ENCODE assay signal across 8 mouse cellular contexts in the genomic region with DNA sequence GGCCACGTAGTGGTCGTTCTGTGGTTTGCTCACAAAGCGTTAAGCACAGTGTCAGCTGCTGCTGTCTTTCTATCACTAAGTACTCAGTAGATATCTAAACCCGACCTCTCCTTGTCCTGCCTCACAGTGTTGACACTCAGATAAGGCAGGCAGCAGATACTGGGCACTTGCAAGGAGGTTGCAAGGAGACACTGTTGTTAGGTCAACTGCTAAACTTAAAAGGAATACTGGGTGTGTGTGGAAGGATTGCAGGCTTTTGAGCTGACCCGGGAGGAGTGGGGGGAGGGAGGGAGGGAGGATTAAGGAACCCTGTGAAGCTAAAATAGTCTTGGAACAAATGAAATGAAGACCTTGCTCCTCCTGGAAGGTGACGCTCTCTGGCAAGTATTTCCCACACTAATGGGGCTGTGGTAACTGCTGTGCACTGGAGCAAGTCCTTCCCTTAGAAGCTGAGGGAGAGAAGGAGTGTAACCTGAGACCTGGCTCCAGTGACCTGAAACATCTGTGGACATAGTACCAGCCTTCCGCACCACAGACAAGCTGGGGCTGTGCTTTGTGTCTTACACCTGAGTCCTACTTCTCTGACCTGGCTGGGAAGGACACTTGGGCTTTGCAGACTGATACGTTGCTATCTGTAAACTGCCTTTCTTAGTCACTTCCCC. TPM values are rescaled to one million over a fixed set of nuclear protein-coding genes. Genes with fewer than 3 reads are reported as not detected.
DNase-seq lines count a peak whose midpoint lies in the region; ATAC-seq and TF ChIP-seq lines count a peak whose summit lies in the region.

No protein-coding gene starts in this region.

- no peaks in the 10 kb centered on the region for H3K9me3 ChIP-seq in lung, postnatal 0 days (ENCODE audit: low read length)
- no peaks in the 10 kb centered on the region for H3K9me3 ChIP-seq in limb, embryonic 10.5 days (replicated peaks)
- H3K9me3 ChIP-seq in hindbrain, embryonic 13.5 days = no peaks in the 10 kb centered on the region
- H3K9me3 ChIP-seq in midbrain, postnatal 0 days (ENCODE audit: low read length) = no peaks in the 10 kb centered on the region

- peak; percentile 8; the same call in 1 of the 2 replicates for TF ChIP-seq CTCF in lung, postnatal 0 days (IDR thresholded peaks at IDR 0.05)
- no peak for TF ChIP-seq CTCF in layer of hippocampus, adult 2 months (conservative IDR thresholded peaks at IDR 0.05)
- TF ChIP-seq CTCF in midbrain, postnatal 0 days (IDR thresholded peaks at IDR 0.05) = no peak

- H3K27me3 ChIP-seq in lung, postnatal 0 days (replicated peaks; ENCODE audit: insufficient read depth, low read length) = no peaks in the 10 kb centered on the region
- no peaks in the 10 kb centered on the region for H3K27me3 ChIP-seq in limb, embryonic 10.5 days (ENCODE audit: low read depth, poor library complexity, severe bottlenecking)
- no peaks in the 10 kb centered on the region for H3K27me3 ChIP-seq in hindbrain, embryonic 13.5 days
- H3K27me3 ChIP-seq in midbrain, postnatal 0 days (ENCODE audit: insufficient read depth, low read length) = no peaks in the 10 kb centered on the region

- no peak overlapping the region for H3K27ac ChIP-seq in lung, postnatal 0 days (ENCODE audit: low read length)
- H3K27ac ChIP-seq in limb, embryonic 10.5 days = peak overlapping the region; percentile 82
- no peak overlapping the region for H3K27ac ChIP-seq in layer of hippocampus, adult 2 months
- no peak overlapping the region for H3K27ac ChIP-seq in hindbrain, embryonic 13.5 days
- no peak overlapping the region for H3K27ac ChIP-seq in midbrain, postnatal 0 days (ENCODE audit: low read depth, low read length)

- H3K4me3 ChIP-seq in lung, postnatal 0 days (ENCODE audit: low read depth, low read length) = no peak overlapping the region
- peak overlapping the region; percentile 25; the same call in 1 of the 2 replicates for H3K4me3 ChIP-seq in limb, embryonic 10.5 days
- no peak overlapping the region for H3K4me3 ChIP-seq in layer of hippocampus, adult 2 months
- H3K4me3 ChIP-seq in hindbrain, embryonic 13.5 days = no peak overlapping the region
- H3K4me3 ChIP-seq in midbrain, postnatal 0 days (ENCODE audit: low read depth, low read length) = no peak overlapping the region

- H3K4me2 ChIP-seq in lung, postnatal 0 days (replicated peaks; ENCODE audit: low read depth, low read length) = no peak overlapping the region
- no peak overlapping the region for H3K4me2 ChIP-seq in hindbrain, embryonic 13.5 days
- H3K4me2 ChIP-seq in midbrain, postnatal 0 days (ENCODE audit: low read depth, low read length, poor library complexity, severe bottlenecking) = no peak overlapping the region

- TF ChIP-seq EP300 in lung, postnatal 0 days (IDR thresholded peaks at IDR 0.05) = no peak

- H3K9ac ChIP-seq in lung, postnatal 0 days (replicated peaks; ENCODE audit: low read depth) = no peak overlapping the region
- no peak overlapping the region for H3K9ac ChIP-seq in hindbrain, embryonic 13.5 days
- H3K9ac ChIP-seq in midbrain, postnatal 0 days (replicated peaks; ENCODE audit: low read length, poor library complexity, severe bottlenecking) = no peak overlapping the region

- H3K36me3 ChIP-seq in lung, postnatal 0 days (ENCODE audit: insufficient read depth, low read length) = no peaks in the 10 kb centered on the region
- no peaks in the 10 kb centered on the region for H3K36me3 ChIP-seq in limb, embryonic 10.5 days
- no peaks in the 10 kb centered on the region for H3K36me3 ChIP-seq in hindbrain, embryonic 13.5 days
- H3K36me3 ChIP-seq in midbrain, postnatal 0 days (ENCODE audit: insufficient read depth, low read length) = no peaks in the 10 kb centered on the region

- peak; percentile 18 for DNase-seq in lung, postnatal 0 days (ENCODE audit: low spot score)
- no peak for DNase-seq in lung, postnatal 14 days
- peak; percentile 59 for DNase-seq in forelimb bud, embryonic 11.5 days (ENCODE audit: low read depth, low spot score)
- DNase-seq in limb, embryonic 10.5 days (ENCODE audit: low spot score) = peak; percentile 53
- no peak for DNase-seq in layer of hippocampus, adult 18-20 months (ENCODE audit: low spot score in 2 of 2)
- DNase-seq in layer of hippocampus, adult 2 months (ENCODE audit: low spot score in 2 of 2) = no peak
- no peak for DNase-seq in midbrain, postnatal 0 days (ENCODE audit: low spot score)

- ATAC-seq in lung, postnatal 0 days = peak; percentile 33
- ATAC-seq in hindbrain, embryonic 13.5 days (ENCODE audit: low FRiP score) = no peak
- no peak for ATAC-seq in midbrain, postnatal 0 days (ENCODE audit: low FRiP score)

- H3K4me1 ChIP-seq in lung, postnatal 0 days (ENCODE audit: insufficient read depth, low read depth, low read length) = no peaks in the 10 kb centered on the region; the same call in 1 of the 2 replicates
- H3K4me1 ChIP-seq in limb, embryonic 10.5 days = peaks cover 30% of the 10 kb centered on the region
- H3K4me1 ChIP-seq in hindbrain, embryonic 13.5 days (replicated peaks) = no peaks in the 10 kb centered on the region
- H3K4me1 ChIP-seq in midbrain, postnatal 0 days (ENCODE audit: insufficient read depth, low read length) = no peaks in the 10 kb centered on the region

- 13% methylated on average over 8 of the region's 8 CpGs for WGBS in lung, postnatal 0 days
- 24% methylated on average over 8 of the region's 8 CpGs for WGBS in limb, embryonic 10.5 days
- 50% methylated on average over 8 of the region's 8 CpGs for WGBS in hindbrain, embryonic 13.5 days
- 37% methylated on average over 8 of the region's 8 CpGs for WGBS in midbrain, postnatal 0 days

RNA-seq across cellular contexts. Expression of gene Tpm1, which starts 28.6 kb away (rescaled TPM):
- polyA plus RNA-seq in lung, postnatal 0 days (2015; fragmentation: Nextera tagmentation; extraction: Ambion mirVana) = 695 and 781 TPM in 2 replicates
- 252 and 286 TPM in 2 replicates for polyA plus RNA-seq in limb, embryonic 10.5 days (2016; fragmentation: Nextera tagmentation; extraction: Ambion mirVana)
- 100 to 1,000 TPM; 194 to 199 TPM for total RNA-seq in layer of hippocampus, adult 18-20 months (2021)
- 100 to 1,000 TPM; 213 to 215 TPM for total RNA-seq in layer of hippocampus, adult 2 months (2021)
- 165 and 182 TPM in 2 replicates for polyA plus RNA-seq in hindbrain, embryonic 13.5 days (2015; fragmentation: Nextera tagmentation; extraction: Ambion mirVana)
- 124 and 147 TPM in 2 replicates for total RNA-seq in midbrain, postnatal 0 days (2014; rRNA removed)
- 162 and 177 TPM in 2 replicates for polyA plus RNA-seq in midbrain, postnatal 0 days (2015; fragmentation: Nextera tagmentation; extraction: Ambion mirVana)

Comparison
In these comparisons a context has a peak if more than half of its experiments do, and no peak if none do; other contexts are left out.
1. DNase-seq: peak in lung, postnatal 0 days (single experiment), forelimb bud, embryonic 11.5 days (single experiment) and limb, embryonic 10.5 days (single experiment); none in lung, postnatal 14 days (single experiment), layer of hippocampus, adult 18-20 months (0 of 2), layer of hippocampus, adult 2 months (0 of 2) and midbrain, postnatal 0 days (single experiment).